ENCODE assay signal across 13 mouse cellular contexts in the genomic region with DNA sequence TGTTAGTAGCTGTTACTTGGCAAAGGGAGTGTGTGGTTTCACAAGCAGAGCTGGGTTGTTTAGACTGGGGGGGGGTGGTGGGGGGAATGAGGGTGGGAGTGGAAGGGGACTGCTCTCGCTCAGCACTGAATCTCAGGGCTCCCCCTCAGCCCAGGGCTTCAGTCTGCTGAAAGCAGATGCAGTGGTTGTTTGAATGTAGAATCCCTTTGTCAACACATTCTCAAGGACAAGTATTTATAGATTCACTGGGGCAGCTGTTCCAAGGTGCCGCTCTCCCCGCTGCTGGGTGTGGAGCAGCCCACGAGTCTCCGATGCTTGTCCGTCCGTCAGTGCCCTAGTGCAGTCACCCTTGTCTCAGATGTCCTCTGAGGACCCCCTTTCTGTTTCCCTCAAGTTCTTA.
"Had no signal": no experiment of that assay in that cellular context is flagged by ENCODE, and none has a peak within 500 bp of the region (broad histone marks: within the 10 kb centered on the region; RNA-seq: fewer than 3 reads in every experiment).

No protein-coding gene starts in this region.

- H3K9ac ChIP-seq: limb, embryonic 15.5 days; liver, embryonic 12.5 days; lung, embryonic 14.5 days; neural tube, embryonic 15.5 days had no signal

- H3K4me3 ChIP-seq: limb, embryonic 15.5 days; liver, embryonic 12.5 days; midbrain, embryonic 10.5 days; myocyte; neural tube, embryonic 15.5 days had no signal

- H3K36me3 ChIP-seq: limb, embryonic 15.5 days; liver, embryonic 12.5 days had no signal

- H3K27ac ChIP-seq: limb, embryonic 15.5 days; liver, embryonic 12.5 days; midbrain, embryonic 10.5 days; neural tube, embryonic 15.5 days had no signal

- H3K9me3 ChIP-seq: limb, embryonic 15.5 days; liver, embryonic 12.5 days; midbrain, embryonic 10.5 days; neural tube, embryonic 15.5 days had no signal

- H3K27me3 ChIP-seq: limb, embryonic 15.5 days; neural tube, embryonic 15.5 days had no signal

- ATAC-seq: liver, embryonic 12.5 days had no signal

- H3K4me1 ChIP-seq: liver, embryonic 12.5 days had no signal

- H3K4me2 ChIP-seq: limb, embryonic 15.5 days; liver, embryonic 12.5 days; lung, embryonic 14.5 days; neural tube, embryonic 15.5 days had no signal

- DNase-seq: kidney, postnatal 14 days; lung, embryonic 14.5 days; lung, postnatal 10 days; lung, postnatal 4 days; midbrain, embryonic 14.5 days; right cerebral cortex, adult 18-20 months; right cerebral cortex, postnatal 25 days; thymus, postnatal 4 days had no signal
